Mouse (Mus musculus): ENCODE data around the gene Anapc13.

The Anapc13 gene

GRCm38 (mm10) chr9:102631589-102632147, 5.6 kb downstream of the Anapc13 start:
- DNase-seq (ENCODE audit: low spot score in 2 of 2) = no peak

GRCm38 (mm10) chr9:102632173-102632572, 6.1 kb downstream of the Anapc13 start:
- DNase-seq (ENCODE audit: low spot score in 2 of 2) = no peak

GRCm38 (mm10) chr9:102632923-102633537, 6.9 kb downstream of the Anapc13 start:
- peak; percentile 52 to 67 for DNase-seq (ENCODE audit: low spot score in 2 of 2)

- DNase-seq (ENCODE audit: low spot score in 2 of 2) = no peak
These were observed 8.4 kb downstream of the Anapc13 start for GRCm38 (mm10) chr9:102634453-102634852.

- peak; percentile 59 to 71 for DNase-seq (ENCODE audit: low spot score in 2 of 2)
These were observed 10.5 kb downstream of the Anapc13 start for GRCm38 (mm10) chr9:102636553-102636952.

GRCm38 (mm10) chr9:102637115-102637514, 11.0 kb downstream of the Anapc13 start:
- DNase-seq (ENCODE audit: low spot score in 2 of 2) = no peak

- no peak for DNase-seq (ENCODE audit: low spot score in 2 of 2)
These were observed 12.9 kb downstream of the Anapc13 start for GRCm38 (mm10) chr9:102638963-102639362.

GRCm38 (mm10) chr9:102639510-102639909, 13.4 kb downstream of the Anapc13 start:
- DNase-seq (ENCODE audit: low spot score in 2 of 2) = no peak

- no peak for DNase-seq (ENCODE audit: low spot score in 2 of 2)
These were observed 15.4 kb downstream of the Anapc13 start for GRCm38 (mm10) chr9:102641531-102641930.

GRCm38 (mm10) chr9:102643071-102643485, 17.0 kb downstream of the Anapc13 start:
- no peak for DNase-seq (ENCODE audit: low spot score in 2 of 2)

- DNase-seq (ENCODE audit: low spot score in 2 of 2) = peak; percentile 86 to 88
These were observed 17.5 kb downstream of the Anapc13 start for GRCm38 (mm10) chr9:102643486-102644101.

GRCm38 (mm10) chr9:102645119-102645695, 19.1 kb downstream of the Anapc13 start:
- DNase-seq (ENCODE audit: low spot score in 2 of 2) = no peak

GRCm38 (mm10) chr9:102647010-102647409, 20.9 kb downstream of the Anapc13 start:
- no peak for DNase-seq (ENCODE audit: low spot score in 2 of 2)

GRCm38 (mm10) chr9:102649917-102650527, 23.9 kb downstream of the Anapc13 start:
- DNase-seq (ENCODE audit: low spot score in 2 of 2) = no peak

- no peak for DNase-seq (ENCODE audit: low spot score in 2 of 2)
These were observed 24.5 kb downstream of the Anapc13 start for GRCm38 (mm10) chr9:102650637-102651036.

- no peak for DNase-seq (ENCODE audit: low spot score in 2 of 2)
These were observed 25.2 kb downstream of the Anapc13 start for GRCm38 (mm10) chr9:102651199-102651720.

- DNase-seq (ENCODE audit: low spot score in 2 of 2) = no peak
These were observed 30.4 kb downstream of the Anapc13 start for GRCm38 (mm10) chr9:102656355-102657095.

- DNase-seq (ENCODE audit: low spot score in 2 of 2) = no peak
These were observed 42.0 kb downstream of the Anapc13 start for GRCm38 (mm10) chr9:102668115-102668514.

- DNase-seq (ENCODE audit: low spot score in 2 of 2) = no peak
These were observed 42.8 kb downstream of the Anapc13 start for GRCm38 (mm10) chr9:102668906-102669305.

- DNase-seq (ENCODE audit: low spot score in 2 of 2) = no peak
These were observed 47.3 kb downstream of the Anapc13 start for GRCm38 (mm10) chr9:102673381-102673780.

- no peak for DNase-seq (ENCODE audit: low spot score in 2 of 2)
These were observed 49.8 kb downstream of the Anapc13 start for GRCm38 (mm10) chr9:102675922-102676321.
